ENCODE assay signal across 8 mouse cellular contexts in the genomic region with DNA sequence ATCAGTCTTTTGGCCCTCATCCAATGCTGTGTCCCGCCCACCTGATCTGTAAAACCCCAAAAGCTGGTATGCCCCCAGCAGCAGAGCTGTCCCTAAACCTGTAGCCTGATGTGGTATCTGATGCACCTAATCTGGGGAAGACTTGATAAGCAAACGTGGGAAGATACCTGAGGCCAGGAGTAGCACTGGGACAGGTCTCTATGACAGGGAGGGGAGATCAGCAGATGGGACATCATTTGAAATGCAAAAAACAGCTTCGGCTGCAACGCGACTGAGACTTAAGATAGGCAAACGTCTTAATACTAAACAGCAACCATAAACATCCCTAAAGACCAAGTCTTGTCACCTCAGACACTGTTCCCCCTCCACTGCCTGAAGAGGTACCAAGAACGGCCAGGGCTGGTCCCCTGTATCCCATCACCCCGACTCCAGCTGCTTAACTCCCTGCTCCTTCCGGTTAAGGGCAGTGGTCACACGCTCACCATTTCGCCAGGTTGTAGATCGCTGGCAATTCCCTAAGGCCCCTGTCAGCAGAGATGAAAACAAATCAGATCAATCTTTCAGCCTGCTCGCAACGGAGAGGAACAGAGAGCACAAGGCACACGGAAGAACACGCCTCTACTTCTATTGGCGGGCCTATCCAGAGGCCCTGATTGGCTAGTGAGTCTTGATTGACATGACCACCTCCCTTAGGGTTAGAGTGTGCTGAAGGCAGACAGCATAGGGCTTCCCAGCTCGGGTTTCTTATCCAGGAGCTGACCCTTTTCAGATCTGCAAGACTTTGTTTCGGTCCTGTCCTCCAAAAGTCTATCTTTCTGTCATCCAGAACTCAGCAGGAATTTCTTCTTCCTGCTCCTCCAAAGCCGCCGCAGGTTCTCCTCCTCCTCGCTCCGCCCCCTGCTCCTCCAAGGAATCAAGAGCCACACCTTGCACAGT. TPM values are rescaled to one million over a fixed set of nuclear protein-coding genes. Genes with fewer than 3 reads are reported as not detected.
DNase-seq lines count a peak whose midpoint lies in the region; TF ChIP-seq lines count a peak whose summit lies in the region.
"Not testable (repeated sequence)": the region's sequence is repeated elsewhere in the genome, so short reads cannot be mapped to it uniquely, and the experiment has no call there.

A gene (minus strand): TSS at position 610 of the 936 bp plus-strand sequence.

- TF ChIP-seq POLR2A in cortical plate, adult 2 months (IDR thresholded peaks at IDR 0.05; ENCODE audit: extremely low read depth, insufficient read depth, low read length): not testable (repeated sequence)

- H3K4me3 ChIP-seq in cortical plate, adult 2 months (ENCODE audit: insufficient read depth, low read length): peak within 1 kb of the TSS; percentile 60
- peak within 1 kb of the TSS; percentile 77 for H3K4me3 ChIP-seq in gastrocnemius, adult 2 months

- not testable (repeated sequence) for H3K4me1 ChIP-seq in cortical plate, adult 2 months (ENCODE audit: control insufficient read depth, insufficient read depth, low read length)

- peak; percentile 63 for DNase-seq in ZHBTc4 (ENCODE audit: low read depth, low spot score)
- DNase-seq in gastrocnemius, adult 2 months: peak; percentile 40
- peak; percentile 12 for DNase-seq in hindlimb bud, embryonic 11.5 days (ENCODE audit: extremely low spot score, low read depth, low spot score)
- DNase-seq in left cerebral cortex, adult 18-20 months (ENCODE audit: low spot score in 2 of 2): peak; percentile 45 to 52
- peak; percentile 71 for DNase-seq in lung, postnatal 36 days
- peak; percentile 60 for DNase-seq in retina, embryonic 14.5 days (ENCODE audit: low spot score)
- peak; percentile 42 to 48 for DNase-seq in thymus, postnatal 36 days

- H3K27ac ChIP-seq in cortical plate, adult 2 months (ENCODE audit: insufficient read depth, low read length): not testable (repeated sequence)
- peak within 1 kb of the TSS; percentile 54 for H3K27ac ChIP-seq in gastrocnemius, adult 2 months

- TF ChIP-seq CTCF in cortical plate, adult 2 months (IDR thresholded peaks at IDR 0.05; ENCODE audit: extremely low read depth, insufficient read depth, low read length); gastrocnemius, adult 2 months (IDR thresholded peaks at IDR 0.05): not testable (repeated sequence)

- intact Hi-C loops in gastrocnemius, adult 2 months (cut with DNase I): not testable (repeated sequence)

RNA-seq across cellular contexts. Expression of the gene that starts here (rescaled TPM):
- polyA plus RNA-seq in cortical plate, adult 2 months (2012; rRNA removed): 2.9 and 3.4 TPM in 2 replicates
- total RNA-seq in gastrocnemius, adult 2 months (2021): under 1 TPM; 0.25 to 0.48 TPM
- 1 to 10 TPM; 4.1 to 5.8 TPM for total RNA-seq in left cerebral cortex, adult 18-20 months (2021)

Comparison
In these comparisons a context has a peak if more than half of its experiments do, and no peak if none do; other contexts are left out.
1. Peak in DNase-seq, H3K4me3 ChIP-seq and H3K27ac ChIP-seq in gastrocnemius, adult 2 months; RNA of the gene not detected or under 1 TPM.
2. DNase-seq: peak in every context shown above with its lines; median percentile 71 in lung, postnatal 36 days; 63 in ZHBTc4; 60 in retina, embryonic 14.5 days; 48 in left cerebral cortex, adult 18-20 months; 45 in thymus, postnatal 36 days; 40 in gastrocnemius, adult 2 months; 12 in hindlimb bud, embryonic 11.5 days.